In the genomic region with DNA sequence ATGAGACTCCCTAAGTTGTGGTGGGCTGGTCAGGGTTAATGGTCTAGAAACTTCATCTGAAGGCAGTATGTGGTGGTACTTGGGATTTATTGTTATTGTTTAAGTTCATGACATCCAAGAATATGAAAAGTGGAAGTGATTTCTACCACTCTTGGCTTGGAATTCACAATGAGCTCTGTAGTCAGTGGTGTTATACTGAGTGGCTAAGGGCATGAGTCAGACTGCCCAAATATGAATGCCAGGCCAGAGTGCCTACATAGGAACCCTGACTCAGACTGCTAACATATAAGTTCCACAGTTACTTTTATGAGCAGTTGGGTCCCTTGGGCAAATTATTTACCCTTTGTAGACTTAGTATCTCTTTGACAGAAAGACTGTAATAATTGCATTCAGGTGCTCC, we compare ENCODE assay signal across 23 mouse cellular contexts. TPM values are rescaled to one million over a fixed set of nuclear protein-coding genes. Genes with fewer than 3 reads are reported as not detected.
DNase-seq lines count a peak whose midpoint lies in the region; ATAC-seq and TF ChIP-seq lines count a peak whose summit lies in the region.
"Had no signal": no experiment of that assay in that cellular context is flagged by ENCODE, and none has a peak within 500 bp of the region (broad histone marks: within the 10 kb centered on the region; RNA-seq: fewer than 3 reads in every experiment).

No protein-coding gene starts in this region.

- H3K4me3 ChIP-seq in lung, postnatal 0 days (ENCODE audit: low read depth, low read length): no peak overlapping the region
- H3K4me3 ChIP-seq in myocyte: no peak overlapping the region
- no peak overlapping the region for H3K4me3 ChIP-seq in forebrain, embryonic 12.5 days (replicated peaks)
- H3K4me3 ChIP-seq: forebrain, embryonic 15.5 days; heart, embryonic 10.5 days; heart, embryonic 13.5 days; hindbrain, embryonic 12.5 days; hindbrain, embryonic 15.5 days had no signal

- H3K9me3 ChIP-seq in lung, postnatal 0 days (ENCODE audit: low read length): no peaks in the 10 kb centered on the region
- no peaks in the 10 kb centered on the region for H3K9me3 ChIP-seq in forebrain, embryonic 12.5 days
- H3K9me3 ChIP-seq: forebrain, embryonic 15.5 days; G1E; heart, embryonic 10.5 days; heart, embryonic 13.5 days; hindbrain, embryonic 12.5 days; hindbrain, embryonic 15.5 days had no signal

- no peaks in the 10 kb centered on the region for H3K27me3 ChIP-seq in lung, postnatal 0 days (replicated peaks; ENCODE audit: insufficient read depth, low read length)
- H3K27me3 ChIP-seq in myocyte (ENCODE audit: control insufficient read depth, insufficient read depth, insufficient read length): no peaks in the 10 kb centered on the region
- no peaks in the 10 kb centered on the region for H3K27me3 ChIP-seq in forebrain, embryonic 12.5 days
- H3K27me3 ChIP-seq: CH12.LX; forebrain, embryonic 15.5 days; hindbrain, embryonic 12.5 days; hindbrain, embryonic 15.5 days had no signal

- no peak overlapping the region for H3ac ChIP-seq in myocyte (ENCODE audit: control insufficient read depth, insufficient read length)

- peak; percentile 66 for TF ChIP-seq EP300 in lung, postnatal 0 days (IDR thresholded peaks at IDR 0.05)

- H3K36me3 ChIP-seq in lung, postnatal 0 days (ENCODE audit: insufficient read depth, low read length): no peaks in the 10 kb centered on the region
- no peaks in the 10 kb centered on the region for H3K36me3 ChIP-seq in myocyte (ENCODE audit: control insufficient read depth, insufficient read depth)
- no peaks in the 10 kb centered on the region for H3K36me3 ChIP-seq in forebrain, embryonic 12.5 days (replicated peaks)
- H3K36me3 ChIP-seq: forebrain, embryonic 15.5 days; G1E; heart, embryonic 10.5 days; heart, embryonic 13.5 days; hindbrain, embryonic 12.5 days; hindbrain, embryonic 15.5 days had no signal

- 0 out of 2 replicates have a peak overlapping the region, but pooled peaks have one; percentile 34 for H3K27ac ChIP-seq in lung, postnatal 0 days (ENCODE audit: low read length)
- H3K27ac ChIP-seq in forebrain, embryonic 12.5 days: no peak overlapping the region
- H3K27ac ChIP-seq: forebrain, embryonic 15.5 days; heart, embryonic 10.5 days; heart, embryonic 13.5 days; hindbrain, embryonic 12.5 days; hindbrain, embryonic 15.5 days had no signal

- ATAC-seq in lung, postnatal 0 days: peak; percentile 57
- no peak for ATAC-seq in forebrain, embryonic 12.5 days (ENCODE audit: low FRiP score)
- ATAC-seq: forebrain, embryonic 15.5 days had no signal

- TF ChIP-seq POLR2A in myocyte (IDR thresholded peaks at IDR 0.05; ENCODE audit: insufficient read length, low read depth): no peak

- no peak overlapping the region for H3K4me2 ChIP-seq in lung, postnatal 0 days (replicated peaks; ENCODE audit: low read depth, low read length)
- H3K4me2 ChIP-seq in myocyte (ENCODE audit: low read depth): peak overlapping the region; percentile 19
- no peak overlapping the region for H3K4me2 ChIP-seq in forebrain, embryonic 12.5 days
- H3K4me2 ChIP-seq: forebrain, embryonic 15.5 days; heart, embryonic 13.5 days; hindbrain, embryonic 12.5 days; hindbrain, embryonic 15.5 days had no signal

- no peaks in the 10 kb centered on the region for H3K79me2 ChIP-seq in myocyte (ENCODE audit: control insufficient read depth, insufficient read depth)

- H3K4me1 ChIP-seq in lung, postnatal 0 days (ENCODE audit: insufficient read depth, low read depth, low read length): no peaks in the 10 kb centered on the region
- 0 out of 2 replicates have a peak, but pooled peaks cover 4% of the 10 kb centered on the region for H3K4me1 ChIP-seq in forebrain, embryonic 12.5 days
- H3K4me1 ChIP-seq: forebrain, embryonic 15.5 days; hindbrain, embryonic 12.5 days; hindbrain, embryonic 15.5 days had no signal

- DNase-seq in lung, postnatal 0 days (ENCODE audit: low spot score): peak; percentile 65
- DNase-seq in lung, postnatal 25 days (ENCODE audit: low spot score): no peak
- DNase-seq in 3T3-L1 (ENCODE audit: low read depth, low spot score): peak; percentile 81
- peak; percentile 53 for DNase-seq in NIH3T3 (ENCODE audit: low read depth)
- no peak for DNase-seq in heart, postnatal 4 days
- DNase-seq: adrenal gland, postnatal 10 days; adrenal gland, postnatal 36 days; cerebellum, adult 18-20 months; cerebellum, adult 9-10 months; cerebellum, postnatal 14 days; gastrocnemius, postnatal 25 days; heart, adult 18-20 months; heart, postnatal 14 days had no signal

- H3K9ac ChIP-seq in lung, postnatal 0 days (replicated peaks; ENCODE audit: low read depth): no peak overlapping the region
- H3K9ac ChIP-seq in forebrain, embryonic 12.5 days: no peak overlapping the region
- H3K9ac ChIP-seq: forebrain, embryonic 15.5 days; heart, embryonic 13.5 days; hindbrain, embryonic 12.5 days; hindbrain, embryonic 15.5 days had no signal

- TF ChIP-seq CTCF in lung, postnatal 0 days (IDR thresholded peaks at IDR 0.05): no peak

TF ChIP-seq in myocyte, 11 proteins besides CTCF, POLR2A, EP300 and RAD21:
- TF ChIP-seq TCF12 (IDR thresholded peaks at IDR 0.05; ENCODE audit: insufficient read depth, poor library complexity, severe bottlenecking) (no peak), USF1 (IDR thresholded peaks at IDR 0.05; ENCODE audit: low read depth) (no peak), POLR2AphosphoS2 (IDR thresholded peaks at IDR 0.05; ENCODE audit: insufficient read length, low read depth) (no peak), CEBPB (IDR thresholded peaks at IDR 0.05; ENCODE audit: insufficient read depth, poor library complexity, severe bottlenecking) (no peak), TCF3 (IDR thresholded peaks at IDR 0.05; ENCODE audit: insufficient read length, low read depth) (no peak), E2F4 (IDR thresholded peaks at IDR 0.05; ENCODE audit: insufficient read depth) (no peak), MAX (IDR thresholded peaks at IDR 0.05; ENCODE audit: low read depth) (no peak), MYOG (IDR thresholded peaks at IDR 0.05; ENCODE audit: control insufficient read depth in 1 of 3, insufficient read depth in 1 of 3, insufficient read length in 2 of 3, low read depth in 2 of 3) (no peak), SRF (IDR thresholded peaks at IDR 0.05; ENCODE audit: control insufficient read depth, insufficient read length, low read depth) (no peak), REST (IDR thresholded peaks at IDR 0.05; ENCODE audit: insufficient read depth, insufficient read length) (no peak), MYOD1 (IDR thresholded peaks at IDR 0.05; ENCODE audit: control insufficient read depth in 1 of 3, insufficient read length in 2 of 3, low read depth in 2 of 3) (no peak)

RNA-seq across cellular contexts. Expression of a gene that starts 7.4 kb away (rescaled TPM):
- 4.5 and 5.7 TPM in 2 replicates for polyA plus RNA-seq in lung, postnatal 0 days (2015; fragmentation: Nextera tagmentation; extraction: Ambion mirVana)
- polyA plus RNA-seq in myocyte (2012; fragmentation: generic; extraction: Trizol): 0.08 TPM
- 0.15 and 0.18 TPM in 2 replicates for polyA plus RNA-seq in forebrain, embryonic 12.5 days (2016; fragmentation: Nextera tagmentation; extraction: Ambion mirVana)
- under 1 TPM; 0.36 to 0.45 TPM for total RNA-seq in heart, postnatal 4 days (2021)
- total RNA-seq: adrenal gland, adult 18-20 months; CH12.LX had no signal
- polyA plus RNA-seq: G1E had no signal

RNA-seq across cellular contexts. Expression of a gene that starts 44.2 kb away (rescaled TPM):
- 18.5 and 19.8 TPM in 2 replicates for polyA plus RNA-seq in lung, postnatal 0 days (2015; fragmentation: Nextera tagmentation; extraction: Ambion mirVana)
- polyA plus RNA-seq in myocyte (2012; fragmentation: generic; extraction: Trizol): 10.4 TPM
- 84.1 and 88.7 TPM in 2 replicates for polyA plus RNA-seq in forebrain, embryonic 12.5 days (2016; fragmentation: Nextera tagmentation; extraction: Ambion mirVana)
- total RNA-seq in heart, postnatal 4 days (2021): 10 to 100 TPM; 14.4 to 15.7 TPM

Comparison
In these comparisons a context has a peak if more than half of its experiments do, and no peak if none do; other contexts are left out.
1. DNase-seq: peak in lung, postnatal 0 days (single experiment), 3T3-L1 (single experiment) and NIH3T3 (single experiment); none in lung, postnatal 25 days (single experiment) and heart, postnatal 4 days (single experiment).